Mouse (Mus musculus) testis, adult 2 months (tissue): ENCODE data around the gene Zfp983. TPM values are rescaled to one million over a fixed set of nuclear protein-coding genes. Genes with fewer than 3 reads are reported as not detected.
A peak's percentile ranks its signal among the peaks of the same experiment; 100 is the strongest.

Source experiments
- H3K27ac ChIP-seq: fragments of 200-500 bp; 2 replicates; pipeline ENCODE4 v1.5.1; 2012; ENCODE audit warnings: low read depth, low read length; ENCODE audit not compliant: control insufficient read depth, insufficient read depth
- H3K27me3 ChIP-seq: fragments of 200-500 bp; 2 replicates; pipeline ENCODE4 v1.6.1; 2012; ENCODE audit warnings: mild to moderate bottlenecking, low read length, moderate library complexity; ENCODE audit not compliant: control insufficient read depth, insufficient read depth
- H3K36me3 ChIP-seq: fragments of 200-500 bp; 2 replicates; pipeline ENCODE4 v1.6.1; 2012; ENCODE audit warnings: mild to moderate bottlenecking, low read length; ENCODE audit not compliant: control insufficient read depth, insufficient read depth
- H3K4me1 ChIP-seq: fragments of 200-500 bp; 2 replicates; pipeline ENCODE4 v1.6.1; 2012; ENCODE audit warnings: low read length; ENCODE audit not compliant: control insufficient read depth, insufficient read depth
- H3K4me3 ChIP-seq: fragments of 200-500 bp; 2 replicates; pipeline ENCODE4 v1.5.1; 2012; ENCODE audit warnings: low read depth, mild to moderate bottlenecking, low read length, moderate library complexity, mixed read lengths; ENCODE audit not compliant: control insufficient read depth
- CTCF ChIP-seq: fragments of 200-500 bp; IDR thresholded peaks from 2 replicates; pipeline ENCODE4 v1.5.1; 2012; ENCODE audit warnings: low read depth, mild to moderate bottlenecking, inconsistent platforms, low read length, moderate library complexity; ENCODE audit not compliant: control insufficient read depth, insufficient read depth, insufficient replicate concordance
- POLR2A ChIP-seq: fragments of 200-500 bp; IDR thresholded peaks from 2 replicates; pipeline ENCODE4 v1.6.1; 2012; ENCODE audit warnings: low read depth, mild to moderate bottlenecking, inconsistent platforms, low read length, moderate library complexity; ENCODE audit not compliant: control insufficient read depth
- polyA plus RNA-seq: library from polyadenylated mRNA; depleted of rRNA; stranded (reverse); fragments of >200 nt; gene quantifications from 2 replicates; pipeline ENCODE4 v1.2.3, GENCODE M21; 2012; rRNA removed

The Zfp983 gene
- polyA plus RNA-seq, 1 experiment: 0.12 TPM

GRCm38 (mm10) chr17:21707343-21707996, 57.0 kb downstream of the Zfp983 start, which contains the start of gene Zfp760:
TSS of gene Zfp760 (plus strand) at chr17:21707741.
- H3K36me3 ChIP-seq: no peaks in the 10 kb centered on the region
- TF ChIP-seq CTCF (no peak), POLR2A (no peak)
- peak within 1 kb of the TSS; percentile 18 for H3K27ac ChIP-seq
- H3K4me1 ChIP-seq: peaks cover 6% of the 10 kb centered on the region; the same call in 1 of the 2 replicates
- H3K27me3 ChIP-seq: no peaks in the 10 kb centered on the region
- H3K4me3 ChIP-seq: peak within 1 kb of the TSS; percentile 82

- H3K4me3 ChIP-seq: no peak overlapping the region
- TF ChIP-seq CTCF (no peak), POLR2A (no peak)
- no peaks in the 10 kb centered on the region for H3K27me3 ChIP-seq
- H3K4me1 ChIP-seq: peaks cover 6% of the 10 kb centered on the region; the same call in 1 of the 2 replicates
- H3K27ac ChIP-seq: no peak overlapping the region
- no peaks in the 10 kb centered on the region for H3K36me3 ChIP-seq
These were observed 58.0 kb downstream of the Zfp983 start for GRCm38 (mm10) chr17:21708401-21708800.

Other genes starting within 250 kb of the Zfp983 start
- 3.1 and 4.3 TPM in 2 replicates for gene Zfp54, start 227.4 kb upstream of the Zfp983 start, polyA plus RNA-seq
- gene Zfp51, start 200.2 kb upstream of the Zfp983 start, polyA plus RNA-seq: 2.5 and 3.3 TPM in 2 replicates
- gene Zfp53, start 161.6 kb upstream of the Zfp983 start, polyA plus RNA-seq: 0.23 and 0.48 TPM in 2 replicates
- 0.13 and 0.31 TPM in 2 replicates for gene Zfp52, start 115.1 kb upstream of the Zfp983 start, polyA plus RNA-seq
- gene Zfp948, start 83.6 kb upstream of the Zfp983 start, polyA plus RNA-seq: 0.47 TPM in 2 replicates
- not detected in 2 replicates for gene Gm10226, start 41.2 kb downstream of the Zfp983 start, polyA plus RNA-seq
- 0.30 and 0.36 TPM in 2 replicates for gene Zfp760, start 57.1 kb downstream of the Zfp983 start, polyA plus RNA-seq
- 1.0 and 1.5 TPM in 2 replicates for gene Zfp229, start 80.2 kb downstream of the Zfp983 start, polyA plus RNA-seq
- 0.05 and 0.06 TPM in 2 replicates for gene Zfp820, start 195.1 kb downstream of the Zfp983 start, polyA plus RNA-seq